Mouse (Mus musculus) 3134 (cell line): ENCODE measurements around the gene Tiparp.

Source experiments
- DNase-seq: peaks from one replicate; pipeline ENCODE4 v3.0.0-alpha.2; 2011; ENCODE audit warnings: low spot score; ENCODE audit not compliant: insufficient read length; ENCODE audit errors: extremely low read depth

Gene Tiparp

DNA sequence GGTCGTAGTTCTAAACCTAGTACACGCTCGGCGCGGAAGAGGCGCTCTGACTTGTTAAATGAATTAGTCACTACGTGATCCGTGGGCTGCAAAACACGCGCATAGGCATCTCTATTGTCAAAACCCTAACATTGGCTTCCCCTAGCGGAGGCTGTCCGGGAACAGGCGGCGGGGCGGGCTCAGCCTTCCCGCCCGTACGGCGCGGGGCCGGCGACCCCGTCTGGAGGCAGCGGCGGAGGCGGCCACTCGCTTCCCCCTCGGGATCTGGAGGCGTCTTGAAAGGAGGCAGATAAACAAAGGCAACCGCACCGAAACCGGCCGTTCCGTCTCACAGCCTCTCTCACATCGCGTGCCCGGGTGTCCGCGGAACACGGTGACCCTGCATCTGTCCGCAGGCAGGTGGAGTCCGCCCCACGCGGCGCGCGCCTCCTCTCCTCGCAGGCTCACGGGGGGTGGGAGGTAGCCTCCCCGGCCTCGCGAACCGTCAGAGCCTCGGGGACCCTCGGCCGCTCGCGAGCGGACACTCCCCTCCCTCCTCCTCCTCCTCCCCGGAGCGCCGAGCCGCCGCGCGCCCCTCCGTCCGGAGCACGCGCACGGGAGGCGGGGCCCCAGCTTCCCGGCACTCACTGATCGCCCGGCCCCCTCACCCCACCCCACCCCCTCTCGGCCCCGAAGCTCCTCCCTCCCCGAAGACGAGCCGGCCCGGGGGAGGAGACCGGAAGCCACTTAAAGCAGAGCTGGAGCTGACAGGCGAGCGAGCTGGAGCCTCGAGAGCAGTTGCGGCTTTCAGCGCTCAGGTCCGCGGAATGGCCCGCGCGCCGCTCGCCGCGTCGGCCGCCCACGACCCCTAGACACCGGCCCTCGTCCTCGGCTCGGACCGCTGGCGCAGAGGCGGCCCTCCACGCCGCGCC is at the start of gene Tiparp:
Tiparp (plus strand) TSS at position 720 of the 911 bp plus-strand sequence.
- peak; percentile 90 for DNase-seq

GRCm38 (mm10) chr3:65480676-65481075 is 47.5 kb upstream of the Tiparp start:
- no peak for DNase-seq

- DNase-seq, result no peak
These were observed 45.9 kb upstream of the Tiparp start for GRCm38 (mm10) chr3:65482266-65482665.

GRCm38 (mm10) chr3:65482698-65483407 is 45.4 kb upstream of the Tiparp start:
- DNase-seq, result no peak

GRCm38 (mm10) chr3:65484161-65484733 is 44.0 kb upstream of the Tiparp start:
- no peak for DNase-seq

DNA sequence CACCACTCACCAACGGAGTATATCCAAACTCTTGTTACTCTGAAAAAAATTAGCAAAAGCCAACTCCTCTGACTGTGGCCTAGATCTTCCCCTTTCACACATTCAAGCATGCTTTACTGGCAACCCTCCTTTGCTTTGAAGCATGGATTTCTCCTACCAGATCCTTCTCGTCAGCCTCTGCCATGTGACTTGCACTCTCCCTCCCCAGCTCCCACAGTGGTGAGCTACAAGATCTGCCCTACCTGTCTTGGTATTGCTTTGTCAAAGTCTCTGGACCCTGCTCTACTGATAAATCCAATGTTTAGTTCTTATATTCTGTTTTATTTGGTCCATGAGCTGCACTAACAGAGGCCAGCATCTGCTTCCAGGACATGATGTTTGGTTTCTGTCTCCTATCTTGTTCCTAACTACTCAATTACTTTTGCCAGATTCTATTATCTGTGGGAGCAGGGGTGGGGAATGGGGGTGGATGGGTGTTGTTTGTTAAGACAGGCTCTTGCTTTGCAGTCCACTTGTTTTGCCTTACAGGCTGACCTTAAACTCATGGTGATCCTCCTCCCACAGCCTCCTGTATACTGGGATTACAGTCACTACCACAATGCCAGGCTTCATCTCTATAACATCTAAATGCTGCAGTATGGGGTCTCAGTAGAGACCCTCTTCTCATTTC is 40.7 kb upstream of the Tiparp start:
- DNase-seq, result no peak

GRCm38 (mm10) chr3:65488556-65489244 is 39.5 kb upstream of the Tiparp start:
- DNase-seq, result no peak

- DNase-seq, result no peak
These were observed 38.6 kb upstream of the Tiparp start for GRCm38 (mm10) chr3:65489601-65490000.

GRCm38 (mm10) chr3:65494291-65494763 is 33.9 kb upstream of the Tiparp start:
- DNase-seq, result no peak

DNA sequence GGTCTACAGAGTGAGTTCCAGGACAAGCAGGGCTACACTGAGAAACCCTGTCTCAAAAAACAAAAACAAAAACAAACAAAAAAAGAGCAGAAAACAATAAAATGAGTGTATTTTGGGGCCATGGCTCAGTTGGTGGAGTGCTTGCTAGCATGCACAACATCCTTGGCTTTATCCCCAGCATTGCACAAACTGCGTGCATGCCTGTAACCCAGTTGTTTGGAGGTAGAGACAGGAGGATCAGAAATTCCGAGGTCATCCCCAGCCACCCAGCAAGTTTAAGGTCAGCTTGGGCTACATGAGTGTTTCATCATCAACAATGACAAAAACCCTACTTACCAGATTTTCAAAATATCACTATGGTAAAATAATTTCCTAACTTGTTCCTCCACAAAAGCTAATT is 20.4 kb upstream of the Tiparp start:
- no peak for DNase-seq

DNA sequence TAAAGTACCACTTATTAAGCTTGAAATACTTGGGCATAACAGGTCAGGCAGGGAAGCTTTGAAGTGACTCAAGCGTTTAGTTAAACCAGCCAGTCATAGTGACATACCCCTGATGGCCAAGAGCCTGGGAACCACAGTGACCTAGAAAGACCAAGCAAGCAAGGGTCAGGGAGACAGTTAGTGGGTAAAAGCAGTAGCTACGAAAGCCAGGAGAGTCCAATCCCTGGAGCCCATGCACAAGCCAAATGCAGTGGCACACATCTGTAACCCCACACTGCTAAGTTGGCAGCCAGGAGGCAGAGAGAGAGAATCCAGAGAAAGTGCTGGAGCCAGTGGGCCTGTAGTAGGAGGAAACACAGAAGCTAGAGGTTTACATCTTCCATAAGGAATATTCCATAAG is 17.6 kb upstream of the Tiparp start:
- no peak for DNase-seq

GRCm38 (mm10) chr3:65515751-65516150 is 12.5 kb upstream of the Tiparp start:
- DNase-seq, result no peak

DNA sequence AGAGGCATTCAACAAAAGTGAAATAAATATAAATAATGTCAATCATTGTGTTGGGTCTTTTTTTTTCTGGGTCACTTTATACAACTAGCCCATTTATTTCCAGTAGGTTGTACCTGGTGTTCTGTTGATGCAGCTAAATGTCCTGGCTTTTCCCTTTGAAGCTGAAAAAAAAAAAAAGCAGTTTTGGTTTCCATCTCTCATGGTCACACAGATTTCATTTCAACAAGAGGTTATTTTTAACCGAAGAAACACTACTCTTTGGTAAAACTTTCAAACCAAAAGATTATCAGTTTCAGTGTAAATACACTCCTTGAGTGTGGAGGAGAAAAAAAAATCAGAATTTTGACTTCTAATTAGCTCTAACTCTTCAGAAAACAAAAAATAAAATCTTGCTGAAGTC is 11.7 kb upstream of the Tiparp start:
- no peak for DNase-seq

GRCm38 (mm10) chr3:65517141-65517540 is 11.1 kb upstream of the Tiparp start:
- no peak for DNase-seq

GRCm38 (mm10) chr3:65517747-65518527 is 10.3 kb upstream of the Tiparp start:
- no peak for DNase-seq

DNA sequence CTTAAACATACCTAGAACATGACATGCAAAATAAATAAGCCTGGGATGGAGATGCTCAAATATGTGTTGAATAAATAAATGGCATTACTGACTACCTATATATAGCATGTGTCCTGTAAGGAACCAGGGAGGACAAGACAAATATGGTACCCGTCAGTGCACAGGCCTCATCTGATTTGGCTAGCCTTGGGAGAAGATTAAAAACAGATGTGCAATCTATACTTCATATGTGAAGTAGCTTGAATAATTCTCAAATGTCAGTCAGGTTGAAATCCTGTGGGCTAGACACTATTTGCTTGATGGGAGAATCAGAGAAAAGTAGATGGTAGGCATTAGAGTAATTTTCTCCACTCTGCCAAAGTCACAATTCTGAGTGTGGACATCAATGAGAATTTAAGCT is 6.8 kb upstream of the Tiparp start:
- no peak for DNase-seq

GRCm38 (mm10) chr3:65523397-65523796 is 4.8 kb upstream of the Tiparp start:
- DNase-seq, result no peak

DNA sequence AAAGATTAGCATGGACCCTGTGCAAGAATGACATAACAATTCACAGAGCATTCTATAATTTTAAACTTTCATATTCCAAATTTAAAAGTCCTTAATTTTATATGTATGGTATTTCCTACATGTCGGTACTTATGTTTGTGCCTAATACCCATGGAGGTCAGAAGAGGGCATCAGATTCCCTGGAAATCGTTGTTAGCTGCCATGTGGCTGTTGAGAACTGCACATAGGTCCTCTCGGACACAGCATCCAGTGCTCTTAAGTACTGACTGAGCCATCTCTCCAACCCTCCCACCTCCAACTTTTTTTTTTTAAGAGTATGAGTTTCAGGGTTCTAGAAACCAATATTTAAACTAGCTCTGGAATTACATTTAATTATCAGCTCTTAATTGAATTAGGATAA is 2.5 kb upstream of the Tiparp start:
- no peak for DNase-seq

DNA sequence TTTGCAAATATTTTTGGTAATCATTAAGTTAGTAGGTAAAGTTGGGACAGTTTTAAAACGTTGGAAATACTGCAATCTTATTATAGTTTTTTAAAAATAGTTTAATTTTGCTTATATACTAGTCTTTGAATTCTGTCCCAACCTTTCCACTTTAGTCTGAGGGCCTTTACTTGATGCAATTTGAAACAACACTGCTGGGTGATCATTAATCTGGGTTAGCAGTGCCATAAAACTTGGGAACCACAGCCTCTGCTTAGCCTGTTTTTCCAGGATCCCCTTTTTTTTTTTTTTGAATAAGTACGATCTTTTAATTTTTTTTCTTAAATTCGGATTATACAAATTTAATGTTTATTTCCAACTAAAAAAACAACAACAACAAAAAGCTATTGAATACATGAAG is 1.0 kb upstream of the Tiparp start:
- no peak for DNase-seq
